8 mouse cellular contexts compared by ENCODE assay signal in genomic region chr5:95949946-95950701, GRCm38 (mm10). TPM values are rescaled to one million over a fixed set of nuclear protein-coding genes. Genes with fewer than 3 reads are reported as not detected.
DNase-seq lines count a peak whose midpoint lies in the region; ATAC-seq and TF ChIP-seq lines count a peak whose summit lies in the region.

No protein-coding gene starts in this region.

- peak; percentile 47 for TF ChIP-seq CTCF in kidney, adult 2 months (conservative IDR thresholded peaks at IDR 0.05; ENCODE audit: insufficient read depth, insufficient read length, low read depth, low read length)

- peak; percentile 76 for DNase-seq in midbrain, embryonic 14.5 days
- DNase-seq in adrenal gland, postnatal 36 days, result peak; percentile 57 to 64
- DNase-seq in embryonic facial prominence, embryonic 14.5 days (ENCODE audit: low spot score), result peak; percentile 54
- DNase-seq in kidney, adult 2 months, result peak; percentile 53
- DNase-seq in right cerebral cortex, postnatal 36 days (ENCODE audit: low spot score in 2 of 2), result peak; percentile 16 to 27

- no peak overlapping the region for H3K4me2 ChIP-seq in midbrain, embryonic 14.5 days (ENCODE audit: low read length)
- no peak overlapping the region for H3K4me2 ChIP-seq in midbrain, embryonic 15.5 days
- no peak overlapping the region for H3K4me2 ChIP-seq in embryonic facial prominence, embryonic 14.5 days (ENCODE audit: low read depth, low read length)
- peak overlapping the region; percentile 34; the same call in 1 of the 2 replicates for H3K4me2 ChIP-seq in lung, embryonic 16.5 days (ENCODE audit: low read depth, low read length)

- no peak overlapping the region for H3K27ac ChIP-seq in midbrain, embryonic 14.5 days (replicated peaks; ENCODE audit: low read depth, low read length)
- H3K27ac ChIP-seq in midbrain, embryonic 15.5 days, result no peak overlapping the region
- H3K27ac ChIP-seq in embryonic facial prominence, embryonic 14.5 days (replicated peaks; ENCODE audit: low read depth, low read length), result no peak overlapping the region
- H3K27ac ChIP-seq in kidney, adult 2 months (ENCODE audit: insufficient read depth, low read depth, low read length), result no peak overlapping the region
- H3K27ac ChIP-seq in lung, embryonic 16.5 days (ENCODE audit: low read length), result no peak overlapping the region

- H3K4me1 ChIP-seq in midbrain, embryonic 14.5 days (ENCODE audit: control insufficient read depth, insufficient read depth, low read length), result no peaks in the 10 kb centered on the region
- H3K4me1 ChIP-seq in midbrain, embryonic 15.5 days, result no peaks in the 10 kb centered on the region
- H3K4me1 ChIP-seq in embryonic facial prominence, embryonic 14.5 days (ENCODE audit: control insufficient read depth, insufficient read depth, low read length), result no peaks in the 10 kb centered on the region
- no peaks in the 10 kb centered on the region for H3K4me1 ChIP-seq in kidney, adult 2 months (ENCODE audit: control insufficient read depth, insufficient read depth, low read length)
- no peaks in the 10 kb centered on the region for H3K4me1 ChIP-seq in lung, embryonic 16.5 days (replicated peaks; ENCODE audit: control insufficient read depth, insufficient read depth, low read length)

- 58% methylated on average over 19 of the region's 19 CpGs for WGBS in midbrain, embryonic 14.5 days
- WGBS in midbrain, embryonic 15.5 days, result 54% methylated on average over 19 of the region's 19 CpGs
- 30% methylated on average over 19 of the region's 19 CpGs for WGBS in embryonic facial prominence, embryonic 14.5 days
- WGBS in kidney, adult 2 months, result 19% methylated on average over 19 of the region's 19 CpGs
- 12% methylated on average over 19 of the region's 19 CpGs for WGBS in lung, embryonic 16.5 days

- H3K9me3 ChIP-seq in midbrain, embryonic 14.5 days (ENCODE audit: control insufficient read depth, low read length), result no peaks in the 10 kb centered on the region
- no peaks in the 10 kb centered on the region for H3K9me3 ChIP-seq in midbrain, embryonic 15.5 days
- H3K9me3 ChIP-seq in embryonic facial prominence, embryonic 14.5 days (ENCODE audit: control insufficient read depth, low read length), result no peaks in the 10 kb centered on the region
- no peaks in the 10 kb centered on the region for H3K9me3 ChIP-seq in lung, embryonic 16.5 days (ENCODE audit: control insufficient read depth, low read length)

- no peaks in the 10 kb centered on the region for H3K27me3 ChIP-seq in midbrain, embryonic 14.5 days (ENCODE audit: control insufficient read depth, insufficient read depth, low read length)
- no peaks in the 10 kb centered on the region for H3K27me3 ChIP-seq in midbrain, embryonic 15.5 days (replicated peaks)
- H3K27me3 ChIP-seq in embryonic facial prominence, embryonic 14.5 days (replicated peaks; ENCODE audit: control insufficient read depth, insufficient read depth, low read length), result no peaks in the 10 kb centered on the region
- H3K27me3 ChIP-seq in kidney, adult 2 months (replicated peaks; ENCODE audit: control insufficient read depth, insufficient read depth, low read length), result no peaks in the 10 kb centered on the region
- H3K27me3 ChIP-seq in lung, embryonic 16.5 days (ENCODE audit: control insufficient read depth, insufficient read depth, low read depth, low read length), result no peaks in the 10 kb centered on the region

- H3K36me3 ChIP-seq in midbrain, embryonic 14.5 days (ENCODE audit: control insufficient read depth, insufficient read depth, low read length), result no peaks in the 10 kb centered on the region
- H3K36me3 ChIP-seq in midbrain, embryonic 15.5 days (replicated peaks), result no peaks in the 10 kb centered on the region
- no peaks in the 10 kb centered on the region for H3K36me3 ChIP-seq in embryonic facial prominence, embryonic 14.5 days (ENCODE audit: control insufficient read depth, insufficient read depth, low read length)
- no peaks in the 10 kb centered on the region for H3K36me3 ChIP-seq in kidney, adult 2 months (ENCODE audit: control insufficient read depth, insufficient read depth, low read length)
- H3K36me3 ChIP-seq in lung, embryonic 16.5 days (ENCODE audit: control insufficient read depth, insufficient read depth, low read length), result no peaks in the 10 kb centered on the region

- no peak for ATAC-seq in midbrain, embryonic 14.5 days (ENCODE audit: low FRiP score, low TSS enrichment)
- no peak; the same call in 1 of the 2 replicates for ATAC-seq in midbrain, embryonic 15.5 days (replicated peaks)
- ATAC-seq in embryonic facial prominence, embryonic 14.5 days (ENCODE audit: low read depth), result no peak
- peak; percentile 45; the same call in 1 of the 2 replicates for ATAC-seq in lung, embryonic 16.5 days (ENCODE audit: low read depth)
- ATAC-seq in erythroblast, adult 5-6 weeks (replicated peaks; ENCODE audit: low FRiP score, poor library complexity, severe bottlenecking), result no peak

- H3K9ac ChIP-seq in midbrain, embryonic 14.5 days (replicated peaks; ENCODE audit: low read length), result no peak overlapping the region
- no peak overlapping the region for H3K9ac ChIP-seq in midbrain, embryonic 15.5 days
- no peak overlapping the region for H3K9ac ChIP-seq in embryonic facial prominence, embryonic 14.5 days (ENCODE audit: low read depth, low read length)
- H3K9ac ChIP-seq in lung, embryonic 16.5 days (ENCODE audit: low read length), result no peak overlapping the region

- TF ChIP-seq POLR2A in kidney, adult 2 months (IDR thresholded peaks at IDR 0.05; ENCODE audit: low read depth, low read length), result no peak

- H3K4me3 ChIP-seq in midbrain, embryonic 14.5 days (replicated peaks; ENCODE audit: low read depth, low read length), result no peak overlapping the region
- H3K4me3 ChIP-seq in midbrain, embryonic 15.5 days, result no peak overlapping the region
- H3K4me3 ChIP-seq in embryonic facial prominence, embryonic 14.5 days (ENCODE audit: low read depth, low read length), result no peak overlapping the region
- no peak overlapping the region for H3K4me3 ChIP-seq in kidney, adult 2 months (ENCODE audit: insufficient read depth, low read depth, low read length)
- no peak overlapping the region for H3K4me3 ChIP-seq in lung, embryonic 16.5 days (ENCODE audit: low read length)

RNA-seq across cellular contexts. Expression of gene Cxcl13, which starts 6.6 kb away (rescaled TPM):
- 0.32 TPM in 1 of 2 replicates, not detected in the other for polyA plus RNA-seq in midbrain, embryonic 14.5 days (2014; fragmentation: Nextera tagmentation; extraction: Ambion mirVana)
- polyA plus RNA-seq in midbrain, embryonic 15.5 days (2015; fragmentation: Nextera tagmentation; extraction: Ambion mirVana), result 1.1 TPM in 1 of 2 replicates, not detected in the other
- total RNA-seq in adrenal gland, postnatal 36 days (2021), result 1 to 10 TPM in 1 of 2 experiments, under 1 TPM in 1; 0.99 to 1.2 TPM
- polyA plus RNA-seq in embryonic facial prominence, embryonic 14.5 days (2014; fragmentation: Nextera tagmentation; extraction: Ambion mirVana), result 8.0 and 8.5 TPM in 2 replicates
- polyA plus RNA-seq in kidney, adult 2 months (2012; rRNA removed), result 0.20 and 1.8 TPM in 2 replicates
- polyA plus RNA-seq in lung, embryonic 16.5 days (2015; fragmentation: Nextera tagmentation; extraction: Ambion mirVana), result 10.9 and 16.7 TPM in 2 replicates
- total RNA-seq in erythroblast, adult 5-6 weeks (2015; ENCODE audit: low replicate concordance), result not detected in 2 replicates
- not detected in 2 replicates for total RNA-seq in erythroblast, adult 5-6 weeks (2017; ENCODE audit: low replicate concordance)

Comparison
In these comparisons a context has a peak if more than half of its experiments do, and no peak if none do; other contexts are left out.
1. DNase-seq: peak in every context shown above with its lines; median percentile 76 in midbrain, embryonic 14.5 days; 60 in adrenal gland, postnatal 36 days; 54 in embryonic facial prominence, embryonic 14.5 days; 53 in kidney, adult 2 months; 22 in right cerebral cortex, postnatal 36 days.